Mouse (Mus musculus) fibroblast of lung, adult 2 months (primary cell): Measurements from ENCODE around the gene Elane.
A peak's percentile ranks its signal among the peaks of the same experiment; 100 is the strongest.

Experiments used
- DNase-seq: peaks from one replicate; pipeline ENCODE4 v3.0.0-alpha.2; 2011; ENCODE audit warnings: low read depth

The Elane gene

DNA sequence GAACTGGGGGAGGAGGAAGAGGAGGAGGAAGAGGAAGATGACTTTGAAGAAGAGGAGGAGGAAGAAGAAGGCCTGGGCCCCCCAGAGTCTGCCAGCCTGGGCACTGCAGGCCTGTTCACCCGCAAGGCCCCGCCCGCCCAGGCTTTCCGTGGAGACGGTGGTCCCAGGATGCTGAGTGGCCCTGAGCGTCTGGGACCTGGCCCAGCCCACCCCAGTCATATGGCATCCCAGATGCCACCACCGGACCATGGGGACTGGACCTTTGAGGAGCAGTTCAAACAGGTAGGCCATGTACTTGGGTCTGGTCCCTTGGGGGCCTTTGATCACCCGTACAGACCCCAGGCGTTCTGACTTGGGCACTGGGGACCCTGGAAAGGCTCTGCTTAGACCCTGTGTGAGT is 45.8 kb downstream of the Elane start:
- no peak for DNase-seq

GRCm38 (mm10) chr10:79932736-79933135 is 46.7 kb downstream of the Elane start:
- peak; percentile 59 for DNase-seq

DNA sequence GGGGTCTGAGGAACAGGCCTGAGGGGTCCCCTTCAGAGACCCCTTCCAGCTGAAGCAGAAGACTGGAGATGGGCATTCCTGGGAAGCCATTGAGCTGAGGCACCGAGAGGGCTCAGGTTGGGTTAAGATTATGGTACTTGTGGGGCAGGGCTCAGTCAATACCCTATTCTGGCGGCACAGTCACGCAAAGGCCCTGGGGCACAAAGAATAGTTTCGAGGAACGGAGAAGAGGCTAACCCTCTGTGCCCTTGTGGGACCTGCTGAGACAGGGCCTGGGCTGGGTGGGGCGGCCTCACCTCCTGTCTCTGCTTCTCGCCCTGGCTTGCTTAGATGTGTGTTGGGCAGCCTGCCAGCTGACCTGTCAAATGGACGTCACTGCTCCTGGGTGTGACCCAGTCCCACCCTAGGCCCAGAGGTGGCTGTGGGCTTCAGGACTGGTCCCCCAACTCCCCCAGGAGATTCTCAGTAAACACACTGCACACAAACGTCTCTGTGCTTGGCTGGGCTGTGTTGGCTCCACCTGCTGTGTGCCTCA is 47.2 kb downstream of the Elane start:
- DNase-seq, result no peak

DNA sequence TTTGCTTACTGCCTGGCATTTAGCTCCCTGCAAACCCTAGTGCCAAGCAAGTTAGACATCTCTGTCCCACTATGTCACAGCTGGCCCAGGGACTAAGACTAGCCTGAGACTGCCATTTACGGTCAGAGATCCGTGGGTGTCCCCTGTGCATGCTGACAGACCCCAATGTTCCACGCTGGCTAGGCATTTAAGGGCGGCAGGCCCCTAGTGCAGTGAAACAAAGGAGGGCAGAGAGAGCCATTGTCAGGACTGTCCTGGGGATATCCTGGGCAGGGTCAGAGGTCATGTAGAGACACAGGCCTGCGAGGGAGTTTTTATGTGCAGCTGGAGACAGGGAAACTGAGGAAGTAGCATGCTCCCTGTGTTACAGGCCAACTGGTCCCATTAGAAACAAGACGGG is 47.8 kb downstream of the Elane start:
- no peak for DNase-seq

DNA sequence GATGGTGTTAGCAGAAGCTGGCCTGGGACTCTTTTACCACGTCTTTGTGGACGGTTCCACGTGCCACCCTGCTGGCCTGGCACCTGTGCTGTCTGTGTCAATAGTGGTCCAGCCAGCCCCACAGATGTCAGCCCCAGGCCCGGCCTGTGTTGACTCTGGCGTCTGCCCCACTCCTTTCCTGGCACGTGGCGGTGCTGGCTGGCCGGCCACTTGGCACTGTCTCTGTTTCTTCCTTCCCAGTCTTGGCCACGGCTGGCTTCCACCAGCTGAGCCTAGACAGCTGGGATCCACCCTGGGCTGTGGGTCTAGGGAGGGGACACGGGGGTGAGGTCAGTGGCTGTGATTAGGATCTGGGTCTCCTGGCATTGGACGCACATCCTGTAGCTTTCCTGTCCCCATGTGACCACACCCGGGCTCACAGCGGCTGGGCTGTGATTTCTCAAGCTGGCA is 48.2 kb downstream of the Elane start:
- peak; percentile 89 for DNase-seq

DNA sequence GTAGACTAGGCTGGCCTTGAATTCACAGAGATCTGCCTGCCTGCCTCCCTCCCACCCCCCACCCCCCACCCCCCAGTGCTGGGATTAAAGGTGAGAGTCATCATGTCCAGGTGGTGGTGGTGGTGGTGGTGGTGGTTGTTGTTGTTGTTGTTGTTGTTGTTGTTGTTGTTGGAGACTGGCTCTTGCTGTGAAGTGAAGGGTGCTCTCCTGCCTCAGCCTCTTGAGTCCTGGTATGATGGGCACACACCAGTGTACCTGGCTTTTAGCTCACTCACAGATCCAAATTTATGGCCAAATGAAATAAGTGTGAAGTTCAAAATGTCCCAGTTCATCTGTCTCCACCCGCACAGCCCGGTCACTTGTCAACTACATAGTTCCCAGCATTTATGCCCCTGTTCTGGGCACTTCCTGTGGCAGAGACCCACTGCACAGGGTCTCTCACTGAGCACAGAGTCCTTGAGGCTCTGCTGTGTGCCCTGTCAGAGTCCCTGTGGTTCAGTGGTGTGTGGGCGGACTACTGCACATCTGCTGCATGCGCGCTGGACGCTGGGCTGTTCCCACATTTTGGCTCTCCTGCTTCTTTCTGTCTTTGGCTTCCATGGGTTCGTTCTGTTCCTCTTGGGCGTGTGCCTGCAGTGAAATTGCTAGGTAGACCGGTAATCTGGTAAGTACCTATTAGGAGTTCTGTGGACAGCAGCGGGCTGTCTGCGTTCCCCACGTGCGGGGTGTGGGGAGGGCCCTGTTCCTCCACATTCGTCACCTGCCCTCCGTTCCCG is 48.9 kb downstream of the Elane start:
- DNase-seq, result no peak

DNA sequence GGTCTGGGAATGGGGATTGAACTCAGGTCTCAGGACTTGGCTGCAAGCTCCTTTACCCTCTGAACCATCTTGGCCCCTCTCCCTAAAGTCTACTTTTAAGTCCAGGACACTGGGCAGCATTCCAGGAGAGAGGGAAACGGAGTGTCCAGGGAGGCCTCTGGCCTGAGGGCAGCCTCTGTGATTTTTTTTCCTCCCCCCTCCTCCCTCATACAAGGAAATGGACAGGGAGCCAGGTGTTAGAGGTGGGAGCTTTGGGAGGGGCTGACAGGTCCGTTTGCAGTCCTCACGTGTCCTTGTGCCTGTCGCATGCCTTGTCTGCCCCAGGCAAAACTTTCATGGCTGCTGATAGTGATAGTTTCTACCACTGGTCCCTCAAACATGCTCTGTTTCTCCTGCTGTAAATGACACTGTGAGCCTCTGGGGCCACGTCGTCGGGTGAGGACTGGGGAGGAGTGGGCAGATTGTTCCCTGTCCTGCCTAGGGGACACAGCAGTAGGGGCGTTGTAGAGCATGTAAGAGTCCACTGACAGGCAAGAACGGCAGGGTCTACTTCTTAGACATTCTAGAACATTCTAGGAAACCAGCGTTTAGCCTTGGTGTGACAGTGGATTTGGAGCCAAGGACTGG is 50.4 kb downstream of the Elane start:
- DNase-seq, result no peak

DNA sequence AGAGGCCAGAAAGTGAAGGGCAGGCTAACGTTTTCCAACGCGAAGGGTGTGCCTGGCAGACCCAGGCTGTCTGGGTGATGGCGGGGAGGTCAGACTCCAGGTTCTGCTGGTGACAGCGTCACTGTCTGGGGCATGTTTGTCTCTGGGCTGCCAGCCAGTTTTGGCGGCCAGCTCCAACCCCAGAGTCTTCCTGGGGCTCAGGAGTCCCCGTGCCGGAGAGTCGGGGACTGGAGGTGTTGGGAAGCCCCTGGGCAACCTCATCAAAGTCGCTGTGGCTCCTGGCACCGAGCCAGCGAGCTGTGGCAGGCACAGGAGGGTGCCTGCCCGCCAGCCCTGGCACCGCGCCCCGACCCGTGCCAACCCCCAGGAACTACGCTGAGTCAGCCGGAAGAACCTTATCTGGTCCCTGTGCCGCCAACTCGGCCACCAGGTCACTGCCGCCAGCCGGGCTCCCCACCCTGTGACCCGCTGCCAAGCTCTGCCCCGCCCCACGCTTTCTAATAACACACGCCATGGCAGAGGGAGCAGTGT is 50.9 kb downstream of the Elane start:
- DNase-seq, result no peak
